Mouse (Mus musculus) embryonic fibroblast, embryonic 13.5 days (primary cell): ENCODE results near the gene Cacnb3.

Source experiments
- CTCF ChIP-seq: IDR thresholded peaks from 2 replicates; pipeline ENCODE4 v1.5.1; 2011; ENCODE audit warnings: mild to moderate bottlenecking, control low read depth, low read length, moderate library complexity, borderline replicate concordance; ENCODE audit not compliant: insufficient read depth
- POLR2A ChIP-seq: IDR thresholded peaks from 2 replicates; pipeline ENCODE4 v1.6.1; 2011; ENCODE audit warnings: low read depth, mild to moderate bottlenecking, control low read depth, low read length, moderate library complexity

GRCm38 (mm10) chr15:98606739-98607138, 23.9 kb upstream of the Cacnb3 start:
- TF ChIP-seq CTCF (no peak), POLR2A (no peak)
